Mouse (Mus musculus) forebrain, embryonic 15.5 days (tissue): Measurements from ENCODE around the gene Obsl1. TPM values are rescaled to one million over a fixed set of nuclear protein-coding genes. Genes with fewer than 3 reads are reported as not detected.

Experiments
- ATAC-seq: fragments of 200-750 bp; cut with Nextera tagmentation; replicated peaks from 2 replicates; pipeline ENCODE4 v1.8.0; 2017; ENCODE audit warnings: mild to moderate bottlenecking, moderate TSS enrichment, moderate library complexity
- H3K27ac ChIP-seq: fragments of 300-500 bp; sonication (generic); replicated peaks from 2 replicates; pipeline ENCODE4 v1.5.1; 2015; ENCODE audit warnings: mild to moderate bottlenecking, inconsistent platforms
- H3K27me3 ChIP-seq: fragments of 300-500 bp; sonication (generic); 2 replicates; pipeline ENCODE4 v1.6.1; 2015; ENCODE audit warnings: inconsistent platforms
- H3K36me3 ChIP-seq: fragments of 300-500 bp; sonication (generic); 2 replicates; pipeline ENCODE4 v1.6.1; 2015; ENCODE audit warnings: mild to moderate bottlenecking, inconsistent platforms
- H3K4me1 ChIP-seq: fragments of 300-500 bp; sonication (generic); 2 replicates; pipeline ENCODE4 v1.6.1; 2015; ENCODE audit warnings: inconsistent platforms
- H3K4me2 ChIP-seq: fragments of 300-500 bp; sonication (generic); replicated peaks from 2 replicates; pipeline ENCODE4 v1.6.1; 2015; ENCODE audit warnings: mild to moderate bottlenecking, inconsistent platforms
- H3K4me3 ChIP-seq: fragments of 300-500 bp; sonication (generic); 2 replicates; pipeline ENCODE4 v1.5.1; 2015; ENCODE audit warnings: mild to moderate bottlenecking, inconsistent platforms
- H3K9ac ChIP-seq: fragments of 300-500 bp; sonication (generic); replicated peaks from 2 replicates; pipeline ENCODE4 v1.6.1; 2015; ENCODE audit warnings: mild to moderate bottlenecking, inconsistent platforms
- H3K9me3 ChIP-seq: fragments of 300-500 bp; sonication (generic); 2 replicates; pipeline ENCODE4 v1.6.1; 2016; ENCODE audit warnings: inconsistent platforms
- WGBS: fragments of 180-500 bp; shearing (Covaris S2); methylation state at CpG from one replicate; pipeline ENCODE4 v1.1.7; 2015; ENCODE audit warnings: mixed read lengths; 5-methylcytosine and 5-hydroxymethylcytosine counted together
- polyA plus RNA-seq: library from polyadenylated mRNA; unstranded; fragments of >200 nt; fragmentation: Nextera tagmentation; extraction: Ambion mirVana; gene quantifications from 2 replicates; pipeline ENCODE4 v1.2.1, GENCODE M21; 2015

Gene Obsl1
- polyA plus RNA-seq, 1 experiment from 2014 or later = 21.7 TPM

DNA sequence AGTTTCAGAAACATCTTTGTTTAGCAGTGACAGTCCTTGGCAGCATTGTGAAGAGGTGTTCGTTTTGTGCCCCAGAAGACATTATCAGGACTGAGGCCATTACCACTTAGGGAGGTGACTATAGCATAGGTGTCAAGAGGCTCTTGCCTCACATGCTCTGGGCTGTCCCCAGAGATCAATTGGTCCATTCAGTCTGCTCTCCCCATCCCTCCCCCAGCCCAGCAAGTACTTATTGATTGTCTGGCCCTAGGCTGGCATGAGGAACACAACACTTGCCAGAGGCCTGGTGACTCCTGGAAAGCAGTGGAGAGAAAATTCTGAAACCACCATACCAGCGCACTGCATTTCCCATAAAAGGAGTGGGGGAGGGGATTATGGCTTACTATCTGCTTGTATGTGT lies 31.3 kb upstream of the Obsl1 start:
- no peak overlapping the region for H3K9ac ChIP-seq
- no peak for ATAC-seq
- H3K27me3 ChIP-seq = no peaks in the 10 kb centered on the region
- H3K27ac ChIP-seq = no peak overlapping the region
- peaks cover 12% of the 10 kb centered on the region for H3K36me3 ChIP-seq
- no peak overlapping the region for H3K4me3 ChIP-seq
- H3K4me2 ChIP-seq = no peak overlapping the region
- no peaks in the 10 kb centered on the region for H3K9me3 ChIP-seq
- WGBS = 78% methylated on average over 2 of the region's 2 CpGs
- H3K4me1 ChIP-seq = no peaks in the 10 kb centered on the region

- 88% methylated on average over 19 of the region's 19 CpGs for WGBS
- H3K4me2 ChIP-seq = no peak overlapping the region
- no peak overlapping the region for H3K9ac ChIP-seq
Observed at GRCm38 (mm10) chr1:75533325-75534252, 27.3 kb upstream of the Obsl1 start.

GRCm38 (mm10) chr1:75532280-75533172 lies 26.3 kb upstream of the Obsl1 start:
- no peak for ATAC-seq
- Histone ChIP-seq H3K4me2 (no peak overlapping the region), H3K36me3 (peaks cover 17% of the 10 kb centered on the region), H3K4me1 (no peaks in the 10 kb centered on the region), H3K9me3 (no peaks in the 10 kb centered on the region), H3K9ac (no peak overlapping the region), H3K4me3 (no peak overlapping the region), H3K27ac (no peak overlapping the region), H3K27me3 (no peaks in the 10 kb centered on the region)
- 93% methylated on average over 19 of the region's 19 CpGs for WGBS

More at GRCm38 (mm10) chr1:75533325-75534252, 27.3 kb upstream of the Obsl1 start:
- no peak for ATAC-seq
- no peak overlapping the region for H3K4me3 ChIP-seq
- H3K27me3 ChIP-seq = no peaks in the 10 kb centered on the region
- H3K36me3 ChIP-seq = peaks cover 16% of the 10 kb centered on the region
- H3K4me1 ChIP-seq = no peaks in the 10 kb centered on the region
- H3K9me3 ChIP-seq = no peaks in the 10 kb centered on the region
- H3K27ac ChIP-seq = no peak overlapping the region

- Histone ChIP-seq H3K9me3 (no peaks in the 10 kb centered on the region), H3K9ac (no peak overlapping the region), H3K4me3 (no peak overlapping the region), H3K27ac (no peak overlapping the region), H3K27me3 (no peaks in the 10 kb centered on the region), H3K4me2 (no peak overlapping the region), H3K4me1 (no peaks in the 10 kb centered on the region), H3K36me3 (peaks cover 25% of the 10 kb centered on the region)
- ATAC-seq = no peak
- 84% methylated on average over 4 of the region's 4 CpGs for WGBS
Observed at GRCm38 (mm10) chr1:75530546-75530945, 24.3 kb upstream of the Obsl1 start.

- Histone ChIP-seq H3K9me3 (no peaks in the 10 kb centered on the region), H3K4me2 (no peak overlapping the region), H3K4me1 (peaks cover 11% of the 10 kb centered on the region; the same call in 1 of the 2 replicates), H3K9ac (no peak overlapping the region), H3K4me3 (no peak overlapping the region), H3K27ac (no peak overlapping the region), H3K27me3 (no peaks in the 10 kb centered on the region), H3K36me3 (peaks cover 15% of the 10 kb centered on the region; the same call in 1 of the 2 replicates)
- ATAC-seq = no peak
- WGBS = 94% methylated on average over 7 of the region's 7 CpGs
Observed at GRCm38 (mm10) chr1:75524679-75525078, 18.4 kb upstream of the Obsl1 start.

DNA sequence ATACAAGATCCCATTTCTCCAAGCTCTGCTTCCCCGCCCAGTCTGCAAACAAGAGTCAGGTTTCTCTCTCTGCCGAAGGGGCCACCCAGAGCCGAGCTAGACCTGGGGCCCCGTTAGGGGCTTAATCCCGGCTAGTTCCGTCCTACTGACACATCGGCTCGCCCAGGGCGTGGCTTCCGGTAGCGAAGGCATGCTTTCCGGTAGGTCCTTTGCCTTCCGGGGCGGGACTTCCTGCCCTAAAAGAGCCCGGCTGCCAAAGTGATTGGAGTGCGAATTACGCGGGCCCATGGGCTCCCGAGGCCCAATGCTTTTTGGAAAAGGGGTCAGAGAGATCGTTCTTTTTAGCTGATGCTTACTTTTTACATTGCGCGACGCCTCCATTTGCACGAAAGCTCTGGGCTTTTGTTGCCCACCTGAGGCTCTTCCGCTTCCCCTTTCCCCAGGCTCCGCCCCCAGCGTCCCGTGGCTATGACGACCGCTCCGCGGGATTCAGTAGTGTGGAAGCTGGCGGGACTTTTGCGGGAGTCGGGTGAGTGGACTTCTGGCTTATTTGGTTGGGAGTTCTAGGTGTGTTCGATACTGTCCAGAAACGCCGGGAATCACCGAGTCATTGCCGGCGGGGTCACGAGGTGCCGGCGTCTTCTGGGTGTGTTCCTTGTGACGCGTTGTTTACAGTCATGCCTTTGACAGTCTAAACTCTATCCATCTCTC lies 15.2 kb upstream of the Obsl1 start, which contains the start of gene Stk11ip:
Stk11ip (plus strand) TSS at position 209 of the 711 bp plus-strand sequence.
- peak; percentile 96 for ATAC-seq
- Histone ChIP-seq H3K27me3 (no peaks in the 10 kb centered on the region), H3K27ac (peak within 1 kb of the TSS; percentile 87), H3K4me3 (peak within 1 kb of the TSS; percentile 76), H3K9ac (peak within 1 kb of the TSS; percentile 53), H3K9me3 (no peaks in the 10 kb centered on the region), H3K4me1 (peaks cover 11% of the 10 kb centered on the region; the same call in 1 of the 2 replicates), H3K36me3 (peaks cover 5% of the 10 kb centered on the region; the same call in 1 of the 2 replicates), H3K4me2 (peak within 1 kb of the TSS; percentile 75)
- WGBS = under 1% methylated on average over 46 of the region's 46 CpGs

GRCm38 (mm10) chr1:75519576-75519975 lies 13.3 kb upstream of the Obsl1 start:
- H3K9ac ChIP-seq = no peak overlapping the region
- 61% methylated on average over 5 of the region's 5 CpGs for WGBS
- H3K4me1 ChIP-seq = peaks cover 11% of the 10 kb centered on the region; the same call in 1 of the 2 replicates
- H3K27ac ChIP-seq = no peak overlapping the region
- H3K9me3 ChIP-seq = no peaks in the 10 kb centered on the region
- H3K4me3 ChIP-seq = no peak overlapping the region
- H3K27me3 ChIP-seq = no peaks in the 10 kb centered on the region
- no peak for ATAC-seq
- no peaks in the 10 kb centered on the region for H3K36me3 ChIP-seq
- H3K4me2 ChIP-seq = no peak overlapping the region

DNA sequence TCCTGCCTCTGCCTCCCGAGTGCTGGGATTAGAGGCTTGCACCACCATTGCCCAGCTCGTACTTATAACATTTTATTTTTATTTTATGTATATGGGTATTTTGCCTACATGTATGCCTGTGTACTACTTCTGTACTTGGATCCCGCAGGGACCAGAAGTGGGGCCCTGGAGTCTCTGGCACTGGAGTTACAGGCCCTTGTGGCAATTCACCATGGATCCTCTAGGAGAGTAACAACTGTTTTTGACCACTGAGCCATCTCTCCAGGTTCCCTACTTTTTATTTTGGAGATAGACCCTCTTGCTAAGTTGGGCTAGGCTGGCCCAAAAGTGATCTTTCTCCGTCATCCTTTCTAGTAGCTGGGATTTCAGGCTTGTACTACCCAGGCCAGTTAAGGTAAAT lies 12.2 kb upstream of the Obsl1 start:
- WGBS = 95% methylated on average over 4 of the region's 4 CpGs
- no peak for ATAC-seq

DNA sequence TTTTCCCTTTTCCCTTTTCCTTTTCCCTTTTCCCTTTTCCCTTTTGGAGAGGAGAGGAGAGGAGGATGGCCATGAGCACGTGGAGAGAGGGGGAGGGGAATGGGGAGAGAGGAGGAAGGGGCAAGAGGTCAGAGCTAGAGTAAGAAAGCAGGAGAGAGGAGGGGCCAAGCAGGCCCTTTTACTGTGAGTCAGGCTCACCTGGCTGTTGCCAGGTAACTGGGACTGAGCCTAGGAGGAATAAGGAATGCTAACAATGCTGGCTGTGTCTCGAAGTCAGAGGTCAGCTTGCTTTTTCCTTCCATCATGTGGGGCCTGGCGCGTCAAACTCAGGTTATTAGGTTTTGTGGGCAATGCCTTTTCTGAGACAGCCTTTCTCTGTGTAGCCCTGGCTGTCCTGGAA lies 11.7 kb upstream of the Obsl1 start:
- Histone ChIP-seq H3K9me3 (no peaks in the 10 kb centered on the region), H3K9ac (no peak overlapping the region), H3K36me3 (no peaks in the 10 kb centered on the region), H3K27me3 (no peaks in the 10 kb centered on the region), H3K4me3 (no peak overlapping the region), H3K4me2 (no peak overlapping the region), H3K27ac (no peak overlapping the region), H3K4me1 (peaks cover 11% of the 10 kb centered on the region; the same call in 1 of the 2 replicates)
- no peak for ATAC-seq
- WGBS = 74% methylated on average over 4 of the region's 4 CpGs

More for the DNA sequence above, 12.2 kb upstream of the Obsl1 start:
- H3K9me3 ChIP-seq = no peaks in the 10 kb centered on the region
- no peak overlapping the region for H3K9ac ChIP-seq
- no peak overlapping the region for H3K27ac ChIP-seq
- no peak overlapping the region for H3K4me3 ChIP-seq
- H3K4me2 ChIP-seq = no peak overlapping the region
- H3K27me3 ChIP-seq = no peaks in the 10 kb centered on the region
- no peaks in the 10 kb centered on the region for H3K36me3 ChIP-seq
- H3K4me1 ChIP-seq = peaks cover 11% of the 10 kb centered on the region; the same call in 1 of the 2 replicates

GRCm38 (mm10) chr1:75516703-75517380 lies 10.6 kb upstream of the Obsl1 start:
- Histone ChIP-seq H3K27me3 (no peaks in the 10 kb centered on the region), H3K4me3 (no peak overlapping the region), H3K36me3 (no peaks in the 10 kb centered on the region), H3K4me1 (peaks cover 5% of the 10 kb centered on the region; the same call in 1 of the 2 replicates), H3K27ac (no peak overlapping the region), H3K9ac (no peak overlapping the region), H3K9me3 (no peaks in the 10 kb centered on the region), H3K4me2 (no peak overlapping the region)
- WGBS = 83% methylated on average over 15 of the region's 15 CpGs
- no peak for ATAC-seq

- 90% methylated on average over 3 of the region's 3 CpGs for WGBS
- no peak overlapping the region for H3K4me3 ChIP-seq
- no peaks in the 10 kb centered on the region for H3K36me3 ChIP-seq
- H3K4me2 ChIP-seq = no peak overlapping the region
- no peak overlapping the region for H3K27ac ChIP-seq
- H3K9me3 ChIP-seq = no peaks in the 10 kb centered on the region
- H3K9ac ChIP-seq = no peak overlapping the region
- no peaks in the 10 kb centered on the region for H3K27me3 ChIP-seq
- no peaks in the 10 kb centered on the region for H3K4me1 ChIP-seq
- ATAC-seq = no peak
Observed at GRCm38 (mm10) chr1:75512550-75512949, 6.3 kb upstream of the Obsl1 start.
